Mouse (Mus musculus): ENCODE data around the gene Lgals3. TPM values are rescaled to one million over a fixed set of nuclear protein-coding genes. Genes with fewer than 3 reads are reported as not detected.

Gene Lgals3
- polyA plus RNA-seq, 1 experiment from 2014 or later = 13.7 TPM

GRCm38 (mm10) chr14:47352272-47352671 is 15.3 kb upstream of the Lgals3 start:
- 79% methylated on average over 10 of the region's 10 CpGs for WGBS (ENCODE audit: insufficient replicate concordance)
- H3K4me1 ChIP-seq = peaks cover 18% of the 10 kb centered on the region
- ATAC-seq = no peak

GRCm38 (mm10) chr14:47353240-47353639 is 14.3 kb upstream of the Lgals3 start:
- WGBS (ENCODE audit: insufficient replicate concordance) = 65% methylated on average over 4 of the region's 4 CpGs
- peaks cover 16% of the 10 kb centered on the region for H3K4me1 ChIP-seq
- no peaks in the 10 kb centered on the region for H3K36me3 ChIP-seq
- no peak overlapping the region for H3K27ac ChIP-seq
- no peak overlapping the region for H3K4me3 ChIP-seq
- H3K27me3 ChIP-seq (replicated peaks) = no peaks in the 10 kb centered on the region
- ATAC-seq = no peak
- H3K4me2 ChIP-seq = no peak overlapping the region
- no peaks in the 10 kb centered on the region for H3K9me3 ChIP-seq (replicated peaks)
- H3K9ac ChIP-seq = no peak overlapping the region

More at GRCm38 (mm10) chr14:47352272-47352671, 15.3 kb upstream of the Lgals3 start:
- Histone ChIP-seq H3K27ac (no peak overlapping the region), H3K9me3 (replicated peaks) (no peaks in the 10 kb centered on the region), H3K4me2 (no peak overlapping the region), H3K9ac (no peak overlapping the region), H3K4me3 (no peak overlapping the region), H3K27me3 (replicated peaks) (no peaks in the 10 kb centered on the region), H3K36me3 (no peaks in the 10 kb centered on the region)

GRCm38 (mm10) chr14:47354111-47354577 is 13.4 kb upstream of the Lgals3 start:
- Histone ChIP-seq H3K4me1 (peaks cover 16% of the 10 kb centered on the region), H3K27ac (peak overlapping the region; percentile 43), H3K36me3 (no peaks in the 10 kb centered on the region), H3K27me3 (replicated peaks) (no peaks in the 10 kb centered on the region), H3K9me3 (replicated peaks) (no peaks in the 10 kb centered on the region), H3K4me3 (no peak overlapping the region), H3K9ac (no peak overlapping the region), H3K4me2 (peak overlapping the region; percentile 38; the same call in 1 of the 2 replicates)
- peak; percentile 76 for ATAC-seq
- WGBS (ENCODE audit: insufficient replicate concordance) = 42% methylated on average over 8 of the region's 8 CpGs

- Histone ChIP-seq H3K36me3 (no peaks in the 10 kb centered on the region), H3K27ac (peak overlapping the region; percentile 23; the same call in 1 of the 2 replicates), H3K27me3 (replicated peaks) (no peaks in the 10 kb centered on the region), H3K9ac (no peak overlapping the region), H3K4me3 (no peak overlapping the region), H3K9me3 (replicated peaks) (no peaks in the 10 kb centered on the region), H3K4me1 (peaks cover 16% of the 10 kb centered on the region), H3K4me2 (no peak overlapping the region)
- 61% methylated on average over 5 of the region's 5 CpGs for WGBS (ENCODE audit: insufficient replicate concordance)
- no peak for ATAC-seq
Observed at GRCm38 (mm10) chr14:47354948-47355347, 12.6 kb upstream of the Lgals3 start.

GRCm38 (mm10) chr14:47356622-47357021 is 10.9 kb upstream of the Lgals3 start:
- Histone ChIP-seq H3K36me3 (no peaks in the 10 kb centered on the region), H3K9me3 (replicated peaks) (no peaks in the 10 kb centered on the region), H3K4me3 (no peak overlapping the region), H3K4me2 (no peak overlapping the region), H3K27me3 (replicated peaks) (no peaks in the 10 kb centered on the region), H3K9ac (no peak overlapping the region), H3K4me1 (peaks cover 16% of the 10 kb centered on the region), H3K27ac (no peak overlapping the region)
- ATAC-seq = no peak
- 69% methylated on average over 3 of the region's 3 CpGs for WGBS (ENCODE audit: insufficient replicate concordance)

- Histone ChIP-seq H3K4me1 (peaks cover 11% of the 10 kb centered on the region), H3K4me3 (no peak overlapping the region), H3K36me3 (no peaks in the 10 kb centered on the region), H3K4me2 (no peak overlapping the region), H3K9ac (no peak overlapping the region), H3K9me3 (replicated peaks) (no peaks in the 10 kb centered on the region), H3K27ac (no peak overlapping the region), H3K27me3 (replicated peaks) (no peaks in the 10 kb centered on the region)
- 42% methylated on average over 3 of the region's 3 CpGs for WGBS (ENCODE audit: insufficient replicate concordance)
- ATAC-seq = no peak
Observed at GRCm38 (mm10) chr14:47359610-47360009, 7.9 kb upstream of the Lgals3 start.

GRCm38 (mm10) chr14:47361418-47361817 is 6.1 kb upstream of the Lgals3 start:
- Histone ChIP-seq H3K4me2 (no peak overlapping the region), H3K9me3 (replicated peaks) (no peaks in the 10 kb centered on the region), H3K36me3 (no peaks in the 10 kb centered on the region), H3K4me1 (peaks cover 20% of the 10 kb centered on the region), H3K27ac (no peak overlapping the region), H3K4me3 (no peak overlapping the region), H3K27me3 (replicated peaks) (no peaks in the 10 kb centered on the region; the same call in 1 of the 2 replicates), H3K9ac (no peak overlapping the region)
- 57% methylated on average over 2 of the region's 2 CpGs for WGBS (ENCODE audit: insufficient replicate concordance)
- no peak for ATAC-seq

- peaks cover 25% of the 10 kb centered on the region for H3K4me1 ChIP-seq
- H3K27ac ChIP-seq = no peak overlapping the region
- no peak overlapping the region for H3K4me2 ChIP-seq
- no peak overlapping the region for H3K9ac ChIP-seq
- no peaks in the 10 kb centered on the region for H3K9me3 ChIP-seq (replicated peaks)
- no peaks in the 10 kb centered on the region; the same call in 1 of the 2 replicates for H3K27me3 ChIP-seq (replicated peaks)
- H3K4me3 ChIP-seq = no peak overlapping the region
- H3K36me3 ChIP-seq = no peaks in the 10 kb centered on the region
- WGBS (ENCODE audit: insufficient replicate concordance) = 59% methylated on average over 9 of the region's 9 CpGs
- no peak for ATAC-seq
Observed at GRCm38 (mm10) chr14:47361899-47362298, 5.7 kb upstream of the Lgals3 start.

- 20% methylated on average over 21 of the region's 21 CpGs for WGBS (ENCODE audit: insufficient replicate concordance)
- H3K4me1 ChIP-seq = peaks cover 32% of the 10 kb centered on the region
- peaks cover 3% of the 10 kb centered on the region; the same call in 1 of the 2 replicates for H3K27me3 ChIP-seq (replicated peaks)
- peak overlapping the region; percentile 46 for H3K9ac ChIP-seq
- H3K36me3 ChIP-seq = no peaks in the 10 kb centered on the region
- H3K4me3 ChIP-seq = peak overlapping the region; percentile 27
- peak overlapping the region; percentile 67 for H3K4me2 ChIP-seq
- H3K27ac ChIP-seq = no peak overlapping the region; the same call in 1 of the 2 replicates
- no peaks in the 10 kb centered on the region for H3K9me3 ChIP-seq (replicated peaks)
- ATAC-seq = peak; percentile 77
Observed at GRCm38 (mm10) chr14:47364742-47365449, 2.7 kb upstream of the Lgals3 start.

- ATAC-seq = peak; percentile 11; the same call in 1 of the 2 replicates
- Histone ChIP-seq H3K27ac (no peak overlapping the region), H3K4me3 (no peak overlapping the region), H3K27me3 (replicated peaks) (peaks cover 21% of the 10 kb centered on the region), H3K36me3 (no peaks in the 10 kb centered on the region), H3K4me1 (peaks cover 32% of the 10 kb centered on the region), H3K4me2 (peak overlapping the region; percentile 6; the same call in 1 of the 2 replicates), H3K9ac (no peak overlapping the region), H3K9me3 (replicated peaks) (no peaks in the 10 kb centered on the region)
- WGBS (ENCODE audit: insufficient replicate concordance) = 21% methylated on average over 7 of the region's 7 CpGs
Observed at GRCm38 (mm10) chr14:47366881-47367321, 650 bp upstream of the Lgals3 start.

GRCm38 (mm10) chr14:47369741-47370140 is 2.2 kb downstream of the Lgals3 start:
- no peak overlapping the region for H3K4me2 ChIP-seq
- peaks cover 43% of the 10 kb centered on the region for H3K4me1 ChIP-seq
- no peaks in the 10 kb centered on the region for H3K36me3 ChIP-seq
- H3K4me3 ChIP-seq = no peak overlapping the region
- H3K27me3 ChIP-seq (replicated peaks) = peaks cover 48% of the 10 kb centered on the region
- no peak overlapping the region for H3K9ac ChIP-seq
- no peak for ATAC-seq
- H3K9me3 ChIP-seq (replicated peaks) = no peaks in the 10 kb centered on the region
- 60% methylated on average over 5 of the region's 5 CpGs for WGBS (ENCODE audit: insufficient replicate concordance)
- H3K27ac ChIP-seq = no peak overlapping the region

- Histone ChIP-seq H3K4me1 (peaks cover 40% of the 10 kb centered on the region), H3K9ac (no peak overlapping the region), H3K4me2 (no peak overlapping the region), H3K36me3 (no peaks in the 10 kb centered on the region), H3K4me3 (no peak overlapping the region), H3K27me3 (replicated peaks) (peaks cover 55% of the 10 kb centered on the region), H3K27ac (no peak overlapping the region), H3K9me3 (replicated peaks) (no peaks in the 10 kb centered on the region)
- 62% methylated on average over 3 of the region's 3 CpGs for WGBS (ENCODE audit: insufficient replicate concordance)
- no peak for ATAC-seq
Observed at GRCm38 (mm10) chr14:47370790-47371189, 3.2 kb downstream of the Lgals3 start.

Measured in liver, embryonic 12.5 days (tissue).